Mouse (Mus musculus) lung, postnatal 4 days (tissue): ENCODE measurements around the gene Olfr1291-ps1.

Experiments
- DNase-seq, 2 experiments: peaks; one replicate each; pipeline ENCODE4 v3.0.0; 2021

Gene Olfr1291-ps1

GRCm38 (mm10) chr2:111496880-111497279 lies at the start of gene Olfr1291-ps1:
Gene Olfr1291-ps1, plus strand, starts transcription at chr2:111497180.
- DNase-seq, result no peak

GRCm38 (mm10) chr2:111448842-111449241 lies 48.1 kb upstream of the Olfr1291-ps1 start, which contains the start of gene Olfr1287:
Gene Olfr1287, plus strand, starts transcription at chr2:111449142.
- DNase-seq, result no peak

- no peak for DNase-seq
These were observed 23.2 kb upstream of the Olfr1291-ps1 start, which contains the start of gene Olfr1288 for GRCm38 (mm10) chr2:111473801-111474200. Gene Olfr1288, plus strand, starts transcription at chr2:111474101.

- DNase-seq, result no peak
These were observed 16.5 kb upstream of the Olfr1291-ps1 start, which contains the start of gene Olfr1289 for GRCm38 (mm10) chr2:111480519-111480918. Gene Olfr1289, plus strand, starts transcription at chr2:111480819.

- DNase-seq, result no peak
These were observed 3.3 kb upstream of the Olfr1291-ps1 start, which contains the start of gene Olfr1290 for GRCm38 (mm10) chr2:111493729-111494128. Gene Olfr1290, minus strand, starts transcription at chr2:111493829.

- DNase-seq, result no peak
These were observed 20.5 kb downstream of the Olfr1291-ps1 start for GRCm38 (mm10) chr2:111517451-111517850.

- no peak for DNase-seq
These were observed 27.9 kb downstream of the Olfr1291-ps1 start, which contains the start of gene Olfr1293-ps for GRCm38 (mm10) chr2:111524903-111525302. Gene Olfr1293-ps, plus strand, starts transcription at chr2:111525203.

- no peak for DNase-seq
These were observed 43.2 kb downstream of the Olfr1291-ps1 start, which contains the start of gene Olfr1294 for GRCm38 (mm10) chr2:111540191-111540590. Gene Olfr1294, minus strand, starts transcription at chr2:111540291.
